Mouse (Mus musculus) cerebellum, adult 2 months (tissue): ENCODE measurements around the gene Msln.

Experiments
- CTCF ChIP-seq: fragments of 200-500 bp; IDR thresholded peaks from 2 replicates; pipeline ENCODE4 v1.5.1; 2011; ENCODE audit warnings: low read depth, mild to moderate bottlenecking, control low read depth, low read length, moderate library complexity, borderline replicate concordance; ENCODE audit not compliant: insufficient read depth
- POLR2A ChIP-seq: fragments of 200-500 bp; IDR thresholded peaks from 2 replicates; pipeline ENCODE4 v1.6.1; 2011; ENCODE audit warnings: low read length, control low read depth, borderline replicate concordance; ENCODE audit not compliant: insufficient read depth

DNA sequence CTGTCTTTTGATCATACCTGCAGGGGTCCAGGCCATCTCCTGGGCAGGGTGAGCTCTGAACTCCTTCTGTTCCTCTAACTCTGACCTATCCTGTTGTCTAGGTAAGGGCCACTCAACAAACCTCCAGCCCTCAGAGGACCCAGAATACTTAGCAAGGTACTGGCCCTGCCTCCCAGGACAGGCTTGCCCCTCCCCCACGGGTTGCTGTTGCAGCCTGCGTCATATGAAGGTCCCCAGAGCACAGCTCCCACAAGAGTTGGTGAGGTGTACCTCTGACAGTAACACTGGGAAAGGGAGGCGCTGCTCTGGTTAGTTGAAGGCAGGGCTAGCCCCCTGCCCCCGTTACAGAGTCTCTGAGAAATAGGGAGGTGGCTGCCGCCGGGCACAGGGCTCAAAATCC, 38.0 kb downstream of the Msln start:
- no peak for TF ChIP-seq CTCF
- TF ChIP-seq POLR2A, result no peak
